Mouse (Mus musculus) macrophage (primary cell): ENCODE data around the gene Lclat1. TPM values are rescaled to one million over a fixed set of nuclear protein-coding genes. Genes with fewer than 3 reads are reported as not detected.
"Not testable (repeated sequence)": the region's sequence is repeated elsewhere in the genome, so short reads cannot be mapped to it uniquely, and the experiment has no call there.

ENCODE experiments used
- H3K27ac ChIP-seq: fragments of 350-480 bp; formaldehyde crosslinking; 2 replicates; pipeline ENCODE4 v1.9.0; 2021
- H3K36me3 ChIP-seq: fragments of 350-480 bp; formaldehyde crosslinking; 2 replicates; pipeline ENCODE4 v1.9.0; 2021; ENCODE audit errors: inconsistent target
- H3K4me3 ChIP-seq: fragments of 350-480 bp; formaldehyde crosslinking; 2 replicates; pipeline ENCODE4 v1.9.0; 2021; ENCODE audit errors: inconsistent target
- H3K79me2 ChIP-seq: fragments of 350-480 bp; formaldehyde crosslinking; 2 replicates; pipeline ENCODE4 v1.9.0; 2021; ENCODE audit errors: inconsistent target
- WGBS: methylation state at CpG from one replicate; pipeline ENCODE4 v1.1.7; 2026; ENCODE audit warnings: inconsistent platforms; ENCODE audit not compliant: missing documents; 5-methylcytosine and 5-hydroxymethylcytosine counted together
- polyA plus RNA-seq: library from polyadenylated mRNA; stranded (reverse); fragments of 250-400 nt; gene quantifications from 3 replicates; pipeline ENCODE4 v1.2.4, GENCODE M21; 2018; ENCODE audit warnings: inconsistent platforms

Gene Lclat1
- polyA plus RNA-seq, 1 experiment from 2014 or later, result 21.6 TPM

- Histone ChIP-seq H3K27ac (no peak overlapping the region), H3K4me3 (no peak overlapping the region), H3K79me2 (no peaks in the 10 kb centered on the region), H3K36me3 (no peaks in the 10 kb centered on the region)
- 18% methylated on average over 4 of the region's 4 CpGs for WGBS
These were observed 34.2 kb downstream of the Lclat1 start for GRCm38 (mm10) chr17:73142029-73142428.

GRCm38 (mm10) chr17:73142445-73142844 lies 34.7 kb downstream of the Lclat1 start:
- H3K79me2 ChIP-seq, result no peaks in the 10 kb centered on the region
- WGBS, result 26% methylated on average over 2 of the region's 2 CpGs
- H3K4me3 ChIP-seq, result no peak overlapping the region
- H3K36me3 ChIP-seq, result no peaks in the 10 kb centered on the region
- H3K27ac ChIP-seq, result no peak overlapping the region

GRCm38 (mm10) chr17:73145426-73145825 lies 37.6 kb downstream of the Lclat1 start:
- Histone ChIP-seq H3K4me3 (no peak overlapping the region), H3K79me2 (no peaks in the 10 kb centered on the region), H3K27ac (no peak overlapping the region), H3K36me3 (no peaks in the 10 kb centered on the region)
- 100% methylated on average over 2 of the region's 2 CpGs for WGBS

- 89% methylated on average over 2 of the region's 2 CpGs for WGBS
- no peaks in the 10 kb centered on the region for H3K79me2 ChIP-seq
- H3K27ac ChIP-seq, result no peak overlapping the region
- no peak overlapping the region for H3K4me3 ChIP-seq
- H3K36me3 ChIP-seq, result no peaks in the 10 kb centered on the region
These were observed 40.8 kb downstream of the Lclat1 start for GRCm38 (mm10) chr17:73148607-73149006.

GRCm38 (mm10) chr17:73152790-73153525 lies 45.2 kb downstream of the Lclat1 start:
- 93% methylated on average over 3 of the region's 3 CpGs for WGBS
- not testable (repeated sequence) for H3K36me3 ChIP-seq, H3K4me3 ChIP-seq, H3K79me2 ChIP-seq, H3K27ac ChIP-seq

GRCm38 (mm10) chr17:73153672-73154071 lies 45.9 kb downstream of the Lclat1 start:
- H3K4me3 ChIP-seq, result no peak overlapping the region
- no peaks in the 10 kb centered on the region for H3K79me2 ChIP-seq
- 87% methylated on average over 2 of the region's 2 CpGs for WGBS
- no peaks in the 10 kb centered on the region for H3K36me3 ChIP-seq
- no peak overlapping the region for H3K27ac ChIP-seq

GRCm38 (mm10) chr17:73156606-73157005 lies 48.8 kb downstream of the Lclat1 start:
- no peaks in the 10 kb centered on the region for H3K36me3 ChIP-seq
- H3K4me3 ChIP-seq, result no peak overlapping the region
- H3K27ac ChIP-seq, result no peak overlapping the region
- no peaks in the 10 kb centered on the region for H3K79me2 ChIP-seq
- 89% methylated on average over 1 of the region's 1 CpGs for WGBS

GRCm38 (mm10) chr17:73161795-73162194 lies 54.0 kb downstream of the Lclat1 start:
- H3K36me3 ChIP-seq, result no peaks in the 10 kb centered on the region
- no peaks in the 10 kb centered on the region for H3K79me2 ChIP-seq
- WGBS, result 36% methylated on average over 6 of the region's 6 CpGs
- no peak overlapping the region for H3K27ac ChIP-seq
- no peak overlapping the region for H3K4me3 ChIP-seq

GRCm38 (mm10) chr17:73162445-73163208 lies 54.8 kb downstream of the Lclat1 start:
- WGBS, result 86% methylated on average over 14 of the region's 15 CpGs
- no peak overlapping the region for H3K4me3 ChIP-seq

GRCm38 (mm10) chr17:73163597-73163996 lies 55.8 kb downstream of the Lclat1 start:
- Histone ChIP-seq H3K4me3 (no peak overlapping the region), H3K36me3 (no peaks in the 10 kb centered on the region), H3K79me2 (no peaks in the 10 kb centered on the region), H3K27ac (no peak overlapping the region)
- 59% methylated on average over 3 of the region's 3 CpGs for WGBS

More at GRCm38 (mm10) chr17:73162445-73163208, 54.8 kb downstream of the Lclat1 start:
- Histone ChIP-seq H3K27ac (no peak overlapping the region), H3K36me3 (no peaks in the 10 kb centered on the region), H3K79me2 (no peaks in the 10 kb centered on the region)

GRCm38 (mm10) chr17:73164121-73164520 lies 56.3 kb downstream of the Lclat1 start:
- Histone ChIP-seq H3K4me3 (no peak overlapping the region), H3K27ac (no peak overlapping the region), H3K79me2 (no peaks in the 10 kb centered on the region), H3K36me3 (no peaks in the 10 kb centered on the region)
- WGBS, result 82% methylated on average over 2 of the region's 2 CpGs

- 85% methylated on average over 7 of the region's 7 CpGs for WGBS
These were observed 61.7 kb downstream of the Lclat1 start for GRCm38 (mm10) chr17:73169461-73169860.

GRCm38 (mm10) chr17:73170141-73170540 lies 62.4 kb downstream of the Lclat1 start:
- Histone ChIP-seq H3K36me3 (no peaks in the 10 kb centered on the region), H3K4me3 (no peak overlapping the region), H3K27ac (no peak overlapping the region), H3K79me2 (no peaks in the 10 kb centered on the region)
- 96% methylated on average over 5 of the region's 5 CpGs for WGBS

More at GRCm38 (mm10) chr17:73169461-73169860, 61.7 kb downstream of the Lclat1 start:
- no peaks in the 10 kb centered on the region for H3K79me2 ChIP-seq
- H3K36me3 ChIP-seq, result no peaks in the 10 kb centered on the region
- H3K27ac ChIP-seq, result no peak overlapping the region
- H3K4me3 ChIP-seq, result no peak overlapping the region

- Histone ChIP-seq H3K4me3 (no peak overlapping the region), H3K27ac (no peak overlapping the region), H3K79me2 (no peaks in the 10 kb centered on the region), H3K36me3 (no peaks in the 10 kb centered on the region)
- WGBS, result 42% methylated on average over 5 of the region's 5 CpGs
These were observed 66.3 kb downstream of the Lclat1 start for GRCm38 (mm10) chr17:73174083-73174562.

GRCm38 (mm10) chr17:73175720-73176119 lies 67.9 kb downstream of the Lclat1 start:
- Histone ChIP-seq H3K36me3 (no peaks in the 10 kb centered on the region), H3K79me2 (no peaks in the 10 kb centered on the region), H3K27ac (no peak overlapping the region), H3K4me3 (no peak overlapping the region)
- WGBS, result 98% methylated on average over 5 of the region's 5 CpGs
